Mouse (Mus musculus) olfactory bulb, adult 2 months (tissue): Measurements from ENCODE around the gene Krt77.

Source experiments
- CTCF ChIP-seq: fragments of 200-500 bp; IDR thresholded peaks from 2 replicates; pipeline ENCODE4 v1.5.1; 2012; ENCODE audit warnings: low read depth, mild to moderate bottlenecking, low read length, moderate library complexity; ENCODE audit not compliant: insufficient read depth
- POLR2A ChIP-seq: fragments of 200-500 bp; IDR thresholded peaks from 2 replicates; pipeline ENCODE4 v1.6.1; 2012; ENCODE audit warnings: mild to moderate bottlenecking, low read depth, low read length, moderate library complexity; ENCODE audit not compliant: insufficient read depth

GRCm38 (mm10) chr15:101852571-101852970 is 16.9 kb downstream of the Krt77 start:
- TF ChIP-seq POLR2A, result no peak
- TF ChIP-seq CTCF, result no peak
